Mouse (Mus musculus) kidney, postnatal 0 days (tissue): ENCODE measurements around the gene Cdkn1a. TPM values are rescaled to one million over a fixed set of nuclear protein-coding genes. Genes with fewer than 3 reads are reported as not detected.

Experiments used
- ATAC-seq: fragments of 200-750 bp; cut with Nextera tagmentation; replicated peaks from 2 replicates; pipeline ENCODE4 v1.8.0; 2017; ENCODE audit warnings: low read depth, moderate number of reproducible peaks, moderate TSS enrichment, moderate library complexity; ENCODE audit not compliant: low FRiP score
- DNase-seq: peaks from one replicate; pipeline ENCODE4 v3.0.0-alpha.2; 2016; ENCODE audit warnings: low spot score
- H3K27ac ChIP-seq: fragments of 300-500 bp; sonication (generic); 2 replicates; pipeline ENCODE4 v1.5.1; 2014; ENCODE audit warnings: mild to moderate bottlenecking
- H3K27me3 ChIP-seq: fragments of 300-500 bp; sonication (generic); 2 replicates; pipeline ENCODE4 v1.6.1; 2014; ENCODE audit warnings: low read length, mixed read lengths; ENCODE audit not compliant: insufficient read depth
- H3K36me3 ChIP-seq: fragments of 300-500 bp; sonication (generic); 2 replicates; pipeline ENCODE4 v1.6.1; 2014; ENCODE audit warnings: low read length, mixed read lengths; ENCODE audit not compliant: insufficient read depth
- H3K4me1 ChIP-seq: fragments of 300-500 bp; sonication (generic); replicated peaks from 2 replicates; pipeline ENCODE4 v1.6.1; 2014; ENCODE audit warnings: antibody characterized with exemption, low read length, mixed read lengths; ENCODE audit not compliant: insufficient read depth
- H3K4me2 ChIP-seq: fragments of 300-500 bp; sonication (generic); 2 replicates; pipeline ENCODE4 v1.6.1; 2014; ENCODE audit warnings: mild to moderate bottlenecking, low read length, moderate library complexity, mixed read lengths
- H3K4me3 ChIP-seq: fragments of 300-500 bp; sonication (generic); replicated peaks from 2 replicates; pipeline ENCODE4 v1.5.1; 2014; ENCODE audit warnings: low read depth, low read length
- H3K9ac ChIP-seq: fragments of 300-500 bp; sonication (generic); 2 replicates; pipeline ENCODE4 v1.6.1; 2014; ENCODE audit warnings: low read depth, low read length
- H3K9me3 ChIP-seq: fragments of 300-500 bp; sonication (generic); replicated peaks from 2 replicates; pipeline ENCODE4 v1.6.1; 2016; ENCODE audit warnings: low read length, inconsistent platforms, mixed read lengths
- CTCF ChIP-seq: IDR thresholded peaks from 2 replicates; pipeline ENCODE4 v1.5.1; 2016; ENCODE audit warnings: antibody characterized with exemption, low read depth, mild to moderate bottlenecking, moderate library complexity
- WGBS: fragments of 180-500 bp; shearing (Covaris S2); extraction: QIAGEN DNeasy Blood & Tissue Kit; methylation state at CpG from one replicate; pipeline ENCODE4 v1.1.7; 2014; 5-methylcytosine and 5-hydroxymethylcytosine counted together
- polyA plus RNA-seq: library from polyadenylated mRNA; unstranded; fragments of >200 nt; fragmentation: Nextera tagmentation; extraction: Ambion mirVana; gene quantifications from 2 replicates; pipeline ENCODE4 v1.2.1, GENCODE M21; 2015

Cdkn1a gene
- polyA plus RNA-seq, 1 experiment from 2014 or later, result 125 TPM

DNA sequence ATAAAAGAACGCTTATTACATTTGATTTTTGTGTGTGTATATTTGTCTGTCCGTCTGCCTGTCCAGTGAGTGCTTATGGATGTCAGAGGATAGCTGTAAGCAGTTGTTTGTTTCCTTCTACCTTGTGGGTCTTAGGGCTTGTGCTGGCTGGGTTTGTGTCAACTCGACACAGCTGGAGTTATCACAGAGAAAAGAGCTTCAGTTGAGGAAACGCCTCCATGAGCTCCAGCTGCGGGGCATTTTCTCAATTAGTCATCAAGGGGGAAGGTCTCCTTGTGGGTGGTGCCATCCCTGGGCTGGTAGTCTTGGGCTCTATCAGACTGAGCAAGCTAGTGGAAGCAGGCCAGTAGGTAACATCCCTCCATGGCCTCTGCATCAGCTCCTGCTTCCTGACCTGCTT, 22.9 kb upstream of the Cdkn1a start:
- no peak for TF ChIP-seq CTCF
- Histone ChIP-seq H3K36me3 (no peaks in the 10 kb centered on the region), H3K9ac (no peak overlapping the region), H3K27me3 (no peaks in the 10 kb centered on the region), H3K4me2 (no peak overlapping the region), H3K27ac (0 out of 2 replicates have a peak overlapping the region, but pooled peaks have one; percentile 15), H3K9me3 (no peaks in the 10 kb centered on the region), H3K4me3 (no peak overlapping the region), H3K4me1 (peaks cover 16% of the 10 kb centered on the region)
- ATAC-seq (no peak), DNase-seq (no peak)
- 74% methylated on average over 5 of the region's 5 CpGs for WGBS

DNA sequence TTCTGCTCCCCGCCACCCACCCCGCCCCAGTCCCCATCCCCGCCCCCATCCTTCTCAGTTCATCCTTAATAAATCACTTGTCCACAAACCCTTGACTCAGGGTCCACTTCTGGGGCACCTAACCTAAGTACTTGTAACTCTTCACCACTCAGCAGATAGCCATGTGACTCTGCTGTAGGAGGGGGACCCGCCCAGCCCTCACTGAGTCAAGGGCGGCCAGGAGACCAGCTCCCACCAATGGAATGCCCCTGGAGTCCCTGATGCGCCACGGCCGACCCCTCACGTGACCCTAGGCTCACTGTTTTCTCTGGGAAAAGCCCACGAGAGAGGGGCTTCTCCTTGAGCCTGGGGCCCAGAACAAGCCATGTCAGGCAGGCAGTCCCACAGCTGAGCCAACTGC, 21.7 kb upstream of the Cdkn1a start:
- Histone ChIP-seq H3K9ac (no peak overlapping the region), H3K27me3 (no peaks in the 10 kb centered on the region), H3K4me2 (no peak overlapping the region), H3K4me1 (peaks cover 18% of the 10 kb centered on the region), H3K36me3 (no peaks in the 10 kb centered on the region), H3K27ac (peak overlapping the region; percentile 78), H3K4me3 (no peak overlapping the region), H3K9me3 (no peaks in the 10 kb centered on the region)
- DNase-seq (no peak), ATAC-seq (peak; percentile 92)
- no peak for TF ChIP-seq CTCF
- WGBS, result 34% methylated on average over 10 of the region's 10 CpGs

GRCm38 (mm10) chr17:29071820-29072219, 19.0 kb upstream of the Cdkn1a start:
- no peak for ATAC-seq
- TF ChIP-seq CTCF, result no peak

DNA sequence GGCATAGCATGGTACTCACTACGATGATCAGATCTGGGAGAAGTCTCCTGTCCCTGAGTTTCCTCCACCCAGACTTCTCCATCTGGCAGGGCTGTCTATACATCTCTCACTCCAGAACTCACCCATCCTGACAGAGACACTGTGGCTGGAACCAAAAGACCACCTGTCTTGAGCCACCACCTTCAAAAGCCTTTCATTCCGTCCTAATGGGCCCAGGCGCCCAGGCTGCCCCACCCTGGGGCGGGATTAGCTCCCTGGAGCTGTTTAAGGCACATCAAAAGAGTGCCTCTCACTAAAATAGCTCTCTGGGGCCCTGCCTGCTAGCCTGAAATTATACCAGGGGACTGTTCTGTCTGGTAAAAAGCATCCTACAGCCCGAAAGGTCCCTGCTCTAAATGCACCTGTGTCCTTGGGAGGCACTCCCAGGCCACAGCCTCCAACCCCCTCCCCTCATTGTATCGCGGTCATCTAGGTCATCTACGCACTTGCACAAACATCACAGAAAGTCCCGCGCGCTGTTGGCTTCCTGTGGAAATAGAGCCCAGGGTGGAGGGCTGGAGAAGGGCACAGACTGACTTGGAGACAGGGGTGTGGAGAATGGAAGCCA, 18.0 kb upstream of the Cdkn1a start:
- H3K27me3 ChIP-seq, result no peaks in the 10 kb centered on the region
- DNase-seq, result no peak
- H3K9ac ChIP-seq, result no peak overlapping the region
- no peak overlapping the region for H3K27ac ChIP-seq
- peaks cover 18% of the 10 kb centered on the region for H3K4me1 ChIP-seq
- 15% methylated on average over 11 of the region's 11 CpGs for WGBS
- ATAC-seq, result no peak
- no peak overlapping the region for H3K4me2 ChIP-seq
- H3K9me3 ChIP-seq, result no peaks in the 10 kb centered on the region
- no peak overlapping the region for H3K4me3 ChIP-seq
- H3K36me3 ChIP-seq, result no peaks in the 10 kb centered on the region
- no peak for TF ChIP-seq CTCF

More at GRCm38 (mm10) chr17:29071820-29072219, 19.0 kb upstream of the Cdkn1a start:
- H3K4me3 ChIP-seq, result no peak overlapping the region
- no peak for DNase-seq
- H3K4me2 ChIP-seq, result no peak overlapping the region
- H3K36me3 ChIP-seq, result no peaks in the 10 kb centered on the region
- no peaks in the 10 kb centered on the region for H3K9me3 ChIP-seq
- WGBS, result 43% methylated on average over 5 of the region's 5 CpGs
- no peak overlapping the region for H3K9ac ChIP-seq
- no peak overlapping the region for H3K27ac ChIP-seq
- H3K4me1 ChIP-seq, result peaks cover 18% of the 10 kb centered on the region
- H3K27me3 ChIP-seq, result no peaks in the 10 kb centered on the region

- no peak for TF ChIP-seq CTCF
- WGBS, result 20% methylated on average over 5 of the region's 5 CpGs
- H3K36me3 ChIP-seq, result no peaks in the 10 kb centered on the region
- H3K9me3 ChIP-seq, result no peaks in the 10 kb centered on the region
- H3K27me3 ChIP-seq, result no peaks in the 10 kb centered on the region
- DNase-seq (no peak), ATAC-seq (no peak)
- H3K27ac ChIP-seq, result no peak overlapping the region
- H3K4me2 ChIP-seq, result no peak overlapping the region
- no peak overlapping the region for H3K9ac ChIP-seq
- peaks cover 22% of the 10 kb centered on the region for H3K4me1 ChIP-seq
- no peak overlapping the region for H3K4me3 ChIP-seq
Observed at GRCm38 (mm10) chr17:29073313-29073712, 17.5 kb upstream of the Cdkn1a start.

- TF ChIP-seq CTCF, result no peak
- no peak overlapping the region for H3K4me2 ChIP-seq
- DNase-seq (no peak), ATAC-seq (no peak)
- no peak overlapping the region for H3K9ac ChIP-seq
- WGBS, result 82% methylated on average over 13 of the region's 13 CpGs
- no peak overlapping the region for H3K27ac ChIP-seq
- no peak overlapping the region for H3K4me3 ChIP-seq
- no peaks in the 10 kb centered on the region for H3K27me3 ChIP-seq
- H3K4me1 ChIP-seq, result peaks cover 21% of the 10 kb centered on the region
- no peaks in the 10 kb centered on the region for H3K36me3 ChIP-seq
- H3K9me3 ChIP-seq, result no peaks in the 10 kb centered on the region
Observed at GRCm38 (mm10) chr17:29074085-29074484, 16.7 kb upstream of the Cdkn1a start.

GRCm38 (mm10) chr17:29076235-29076634, 14.5 kb upstream of the Cdkn1a start:
- TF ChIP-seq CTCF, result no peak
- Histone ChIP-seq H3K27ac (no peak overlapping the region), H3K36me3 (no peaks in the 10 kb centered on the region), H3K9ac (no peak overlapping the region), H3K4me2 (no peak overlapping the region), H3K9me3 (no peaks in the 10 kb centered on the region), H3K4me1 (peaks cover 16% of the 10 kb centered on the region), H3K4me3 (no peak overlapping the region), H3K27me3 (no peaks in the 10 kb centered on the region)
- no peak for DNase-seq
- WGBS, result 89% methylated on average over 8 of the region's 8 CpGs
- ATAC-seq, result no peak
